Mouse (Mus musculus): ENCODE measurements around the gene Nid1.

Gene Nid1

GRCm38 (mm10) chr13:13548431-13549190, 111.3 kb downstream of the Nid1 start:
- no peak for DNase-seq

DNA sequence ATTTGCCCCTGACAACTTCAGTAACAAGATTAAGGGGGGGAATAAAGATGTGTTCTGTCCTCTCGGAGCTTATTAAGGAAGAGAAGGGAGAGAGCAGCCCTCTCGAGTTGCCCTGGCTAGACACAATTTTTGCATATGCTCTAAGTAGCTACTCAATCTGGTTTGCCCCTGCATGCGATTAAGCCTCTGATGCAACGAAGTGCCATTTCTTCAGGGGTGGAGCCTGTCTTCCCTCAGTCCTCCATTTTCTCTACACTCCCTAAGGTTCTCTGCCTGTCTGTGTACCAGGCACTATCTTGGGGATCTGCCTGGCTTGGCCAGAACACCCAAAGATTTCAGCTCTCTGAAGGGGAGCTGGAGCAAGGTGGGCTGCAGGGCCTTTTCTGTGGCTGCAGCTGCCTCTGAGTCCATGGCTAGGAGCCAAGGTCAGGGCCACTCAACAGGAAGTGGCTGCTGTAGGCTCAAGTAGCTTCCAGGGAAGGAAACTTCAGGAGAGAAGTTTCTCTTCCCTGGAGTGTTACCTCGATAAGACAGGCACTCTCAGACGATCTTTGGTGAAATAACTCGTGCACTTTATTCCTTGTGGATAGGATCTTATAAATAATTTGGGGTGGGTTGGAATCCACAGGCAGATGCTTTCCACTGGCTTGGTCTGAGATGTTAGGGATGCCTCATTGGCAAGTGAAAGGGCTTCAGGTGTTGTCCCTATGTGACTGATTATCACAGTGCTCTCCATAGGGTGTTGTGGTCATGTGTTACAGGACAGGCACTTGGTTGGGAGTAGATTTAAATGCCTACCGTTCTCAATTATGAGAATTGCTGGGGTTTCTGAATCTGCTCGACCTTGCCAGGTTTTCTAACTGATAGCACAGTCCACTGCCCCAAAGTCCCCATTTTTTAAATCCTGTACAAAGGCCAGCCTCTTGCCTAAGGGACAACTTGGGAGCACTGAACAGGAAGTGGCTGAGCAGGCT, 112.6 kb downstream of the Nid1 start:
- no peak for DNase-seq

GRCm38 (mm10) chr13:13552020-13552419, 114.7 kb downstream of the Nid1 start:
- no peak for DNase-seq

DNA sequence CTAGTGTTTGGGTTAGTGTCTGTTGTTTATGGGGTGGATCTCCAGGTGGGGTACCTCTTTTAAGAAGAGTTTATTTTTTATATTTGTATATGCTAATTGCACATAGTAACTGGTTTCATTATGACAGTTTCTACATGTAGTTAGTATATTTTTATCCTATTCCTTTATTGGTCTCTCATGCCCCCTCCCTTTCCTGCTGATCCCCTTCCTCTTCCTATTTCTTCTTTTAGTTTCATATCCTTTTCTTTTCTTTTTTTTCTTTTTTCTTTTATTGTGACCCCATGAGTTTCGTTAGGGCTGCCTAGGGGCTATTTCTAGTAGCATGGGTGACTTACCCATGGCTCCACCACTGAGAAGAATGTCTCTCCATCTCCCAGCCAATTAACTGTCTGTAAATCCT, 116.3 kb downstream of the Nid1 start:
- DNase-seq, result no peak

DNA sequence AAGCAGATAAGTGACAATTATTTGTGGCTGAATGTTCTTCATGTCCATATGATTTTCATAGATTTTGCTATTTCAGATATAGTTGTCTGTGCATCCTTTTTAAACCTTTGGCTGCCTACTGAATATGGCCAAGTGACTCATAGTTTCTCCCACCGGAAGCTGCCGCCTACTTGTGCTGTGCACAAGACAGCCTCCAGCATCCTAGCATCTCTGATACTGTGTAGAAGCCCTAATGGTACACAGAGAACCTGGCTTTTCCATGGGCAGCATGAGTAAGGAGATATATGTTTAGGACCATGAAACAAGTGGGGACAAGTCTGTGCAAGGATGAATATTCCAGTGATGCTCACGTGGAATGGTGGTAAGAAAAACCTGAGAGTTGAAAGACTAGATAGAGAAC, 117.8 kb downstream of the Nid1 start:
- no peak for DNase-seq

GRCm38 (mm10) chr13:13557001-13557743, 119.8 kb downstream of the Nid1 start:
- peak; percentile 47 to 55 for DNase-seq

DNA sequence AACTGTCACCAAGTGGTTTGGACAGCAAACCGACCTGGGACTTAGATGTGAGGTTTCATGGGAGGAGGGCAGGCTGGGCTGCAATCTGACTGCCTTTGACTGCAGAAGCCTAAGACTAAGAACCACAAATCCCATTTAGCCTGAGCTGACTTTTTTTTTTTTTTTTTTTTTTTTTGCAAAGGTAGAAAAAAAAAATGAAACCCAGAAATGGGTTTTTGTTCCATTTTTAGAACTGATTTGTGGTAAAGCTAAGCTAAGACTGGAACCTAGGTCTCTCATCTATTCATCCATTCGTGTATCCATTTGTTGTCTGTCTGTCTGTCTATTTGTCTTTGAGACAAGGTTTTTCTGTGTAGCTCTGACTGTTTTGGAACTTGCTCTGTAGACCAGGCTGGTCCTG, 120.9 kb downstream of the Nid1 start:
- no peak for DNase-seq

DNA sequence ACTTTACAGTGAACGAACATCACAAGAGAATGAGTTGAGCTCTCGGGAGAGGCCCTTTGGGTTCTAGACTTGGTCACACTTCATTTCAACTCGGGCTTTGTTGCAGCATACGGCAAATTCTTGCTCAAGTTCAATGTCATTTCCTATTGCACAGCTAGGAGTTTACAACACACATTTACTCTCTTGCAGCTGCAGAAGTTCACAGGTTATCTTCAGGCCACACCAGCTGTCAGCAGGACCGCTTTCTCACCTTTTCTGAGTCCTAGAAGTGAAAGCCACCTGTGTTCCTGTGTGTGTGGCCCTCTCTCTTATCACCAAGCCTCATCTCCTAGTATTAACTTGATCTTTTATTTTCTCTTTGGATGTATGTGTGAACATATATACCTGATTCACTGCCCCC, 121.5 kb downstream of the Nid1 start:
- no peak for DNase-seq
